Mouse (Mus musculus) heart, adult 18-20 months (tissue): ENCODE data around the gene Kctd5. TPM values are rescaled to one million over a fixed set of nuclear protein-coding genes. Genes with fewer than 3 reads are reported as not detected.

Experiments used
- microRNA-seq, 2 experiments: library from miRNA; unstranded; fragments of <30 nt; microRNA quantifications; one replicate each; pipeline ENCODE4 v1.2.0; 2022
- total RNA-seq, 2 experiments: library from RNA; stranded (reverse); gene quantifications; 2 replicates each; pipeline ENCODE4 v1.2.3; 2021

Gene Kctd5
- total RNA-seq, 2 experiments from 2014 or later = 7.5 to 7.8 TPM

Small RNA genes within 50 kb of the gene (microRNA-seq; reads per million reads assigned to microRNA genes)
- 0 reads per million in 2 experiments for gene Gm27700

Other genes with a start within 250 kb of the Kctd5 start
- 100 to 1,000 TPM; 357 to 360 TPM for gene Elob, start 244.3 kb downstream of the Kctd5 start, total RNA-seq
- not detected for gene Prss33, start 237.4 kb downstream of the Kctd5 start, total RNA-seq
- not detected for gene Prss32, start 229.6 kb downstream of the Kctd5 start, total RNA-seq
- gene Prss41, start 229.3 kb downstream of the Kctd5 start, total RNA-seq = not detected
- gene Prss21, start 205.4 kb downstream of the Kctd5 start, total RNA-seq = not detected
- not detected for gene Dcpp1, start 192.6 kb downstream of the Kctd5 start, total RNA-seq
- not detected for gene Dcpp2, start 192.6 kb downstream of the Kctd5 start, total RNA-seq
- not detected for gene Dcpp3, start 156.0 kb downstream of the Kctd5 start, total RNA-seq
- gene Sbp, start 131.8 kb downstream of the Kctd5 start, total RNA-seq = not detected
- not detected for gene Sbpl, start 118.2 kb downstream of the Kctd5 start, total RNA-seq
- not detected for gene Prss30, start 92.9 kb downstream of the Kctd5 start, total RNA-seq
- not detected for gene Prss22, start 75.4 kb downstream of the Kctd5 start, total RNA-seq
- gene Prss27, start 35.3 kb downstream of the Kctd5 start, total RNA-seq = not detected
- 10 to 100 TPM; 39.7 to 41.1 TPM for gene Pdpk1, start 77.4 kb upstream of the Kctd5 start, total RNA-seq
- 10 to 100 TPM in 1 of 2 experiments, 1 to 10 TPM in 1; 8.3 to 13.5 TPM for gene Amdhd2, start 90.3 kb upstream of the Kctd5 start, total RNA-seq
- 100 to 1,000 TPM; 241 to 255 TPM for gene Atp6v0c, start 96.2 kb upstream of the Kctd5 start, total RNA-seq
- gene Tbc1d24, start 132.1 kb upstream of the Kctd5 start, total RNA-seq = 10 to 100 TPM; 12.3 to 14.4 TPM
- gene Ntn3, start 136.0 kb upstream of the Kctd5 start, total RNA-seq = under 1 TPM; 0.67 to 0.72 TPM
- gene Tedc2, start 147.4 kb upstream of the Kctd5 start, total RNA-seq = 1 to 10 TPM; 1.9 to 3.0 TPM
- gene Ccnf, start 178.0 kb upstream of the Kctd5 start, total RNA-seq = under 1 TPM; 0.62 to 0.65 TPM